Comparison of ENCODE assay signal across 20 mouse cellular contexts in the genomic region with DNA sequence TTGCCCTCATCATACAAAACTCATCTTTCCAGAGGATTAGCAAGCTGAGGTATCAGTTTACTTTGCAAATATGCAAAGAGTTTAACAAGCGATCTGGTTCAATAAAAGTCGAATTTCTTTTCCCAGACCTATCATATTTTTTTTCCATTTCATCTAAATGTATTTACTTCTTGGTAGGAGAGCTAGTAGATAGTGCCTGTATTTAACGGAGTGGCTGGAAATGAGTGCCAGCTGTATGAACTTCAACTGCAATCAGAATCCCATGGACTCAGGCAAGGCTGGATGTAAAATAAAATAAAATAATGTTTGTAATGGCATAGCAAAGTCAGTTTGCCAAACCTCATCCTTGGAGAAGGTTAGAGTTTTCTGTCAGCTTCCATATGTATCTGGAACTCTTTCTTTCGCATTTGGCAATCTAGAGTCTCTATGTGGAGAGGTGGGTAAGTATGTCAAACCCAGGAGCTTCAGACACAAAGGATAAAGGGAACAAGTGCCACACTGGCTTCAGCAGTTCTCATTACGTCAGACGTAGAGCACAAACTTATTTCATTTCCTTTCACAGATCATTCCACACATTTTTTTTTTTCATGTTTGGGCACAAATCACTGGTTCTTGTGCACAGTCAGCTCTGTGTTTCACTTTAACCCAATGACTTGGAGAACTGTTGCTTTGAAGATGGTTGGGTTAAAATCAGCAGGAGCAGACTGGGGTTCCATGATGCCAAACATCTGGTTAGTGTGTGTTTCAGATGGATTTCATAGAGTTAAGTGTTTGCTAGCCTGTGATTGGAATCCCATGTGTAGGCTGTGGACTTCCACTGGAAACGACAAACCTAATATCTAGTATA.
A peak's percentile ranks its signal among the peaks of the same experiment; 100 is the strongest.
DNase-seq lines count a peak whose midpoint lies in the region; ATAC-seq lines count a peak whose summit lies in the region.
"Had no signal": no experiment of that assay in that cellular context is flagged by ENCODE, and none has a peak within 500 bp of the region (broad histone marks: within the 10 kb centered on the region; RNA-seq: fewer than 3 reads in every experiment).

No protein-coding gene starts in this region.

- H3K9me3 ChIP-seq in embryonic facial prominence, embryonic 11.5 days (replicated peaks; ENCODE audit: control insufficient read depth, low read length) = no peaks in the 10 kb centered on the region
- peaks cover 7% of the 10 kb centered on the region for H3K9me3 ChIP-seq in embryonic facial prominence, embryonic 10.5 days
- no peaks in the 10 kb centered on the region for H3K9me3 ChIP-seq in lung, embryonic 15.5 days
- 0 out of 2 replicates have a peak, but pooled peaks cover 3% of the 10 kb centered on the region for H3K9me3 ChIP-seq in limb, embryonic 13.5 days
- H3K9me3 ChIP-seq: forebrain, embryonic 15.5 days had no signal

- no peak overlapping the region for H3K4me2 ChIP-seq in embryonic facial prominence, embryonic 11.5 days (ENCODE audit: low read depth, low read length)
- no peak overlapping the region for H3K4me2 ChIP-seq in lung, embryonic 15.5 days
- H3K4me2 ChIP-seq in limb, embryonic 13.5 days (replicated peaks) = no peak overlapping the region
- H3K4me2 ChIP-seq: forebrain, embryonic 15.5 days; heart, embryonic 12.5 days; hindbrain, embryonic 13.5 days had no signal

- H3K4me1 ChIP-seq in embryonic facial prominence, embryonic 11.5 days (ENCODE audit: control insufficient read depth, insufficient read depth, low read length) = no peaks in the 10 kb centered on the region
- H3K4me1 ChIP-seq in embryonic facial prominence, embryonic 10.5 days = peaks cover 6% of the 10 kb centered on the region
- H3K4me1 ChIP-seq in lung, embryonic 15.5 days = peaks cover 18% of the 10 kb centered on the region
- peaks cover 36% of the 10 kb centered on the region for H3K4me1 ChIP-seq in limb, embryonic 13.5 days
- H3K4me1 ChIP-seq: heart, embryonic 12.5 days; hindbrain, embryonic 13.5 days had no signal

- no peak overlapping the region for H3K27ac ChIP-seq in embryonic facial prominence, embryonic 11.5 days (replicated peaks; ENCODE audit: low read depth, low read length)
- no peak overlapping the region for H3K27ac ChIP-seq in embryonic facial prominence, embryonic 10.5 days (replicated peaks)
- peak overlapping the region; percentile 37; the same call in 1 of the 2 replicates for H3K27ac ChIP-seq in lung, embryonic 15.5 days
- peak overlapping the region; percentile 73; the same call in 1 of the 2 replicates for H3K27ac ChIP-seq in limb, embryonic 13.5 days
- H3K27ac ChIP-seq: forebrain, embryonic 15.5 days; hindbrain, embryonic 13.5 days; hindbrain, postnatal 0 days had no signal

- peak; percentile 19 for DNase-seq in embryonic facial prominence, embryonic 11.5 days (ENCODE audit: low spot score)
- DNase-seq in embryonic facial prominence, embryonic 10.5 days (ENCODE audit: low spot score) = no peak
- DNase-seq in lung, postnatal 4 days = no peak
- no peak for DNase-seq in spleen, postnatal 10 days (ENCODE audit: low spot score in 2 of 2)
- no peak for DNase-seq in adipocyte (ENCODE audit: low spot score)
- DNase-seq: adrenal gland, postnatal 14 days; B cell, adult 2 months; cerebellum, adult 18-20 months; cerebellum, adult 9-11 months; cerebellum, postnatal 36 days; gastrocnemius, postnatal 10 days; heart, postnatal 4 days had no signal

- no peaks in the 10 kb centered on the region for H3K27me3 ChIP-seq in embryonic facial prominence, embryonic 11.5 days (ENCODE audit: control insufficient read depth, insufficient read depth, low read length)
- no peaks in the 10 kb centered on the region for H3K27me3 ChIP-seq in embryonic facial prominence, embryonic 10.5 days (replicated peaks; ENCODE audit: low read depth, poor library complexity, severe bottlenecking)
- no peaks in the 10 kb centered on the region for H3K27me3 ChIP-seq in lung, embryonic 15.5 days
- H3K27me3 ChIP-seq in limb, embryonic 13.5 days = no peaks in the 10 kb centered on the region
- H3K27me3 ChIP-seq: forebrain, embryonic 15.5 days; heart, embryonic 12.5 days; hindbrain, embryonic 13.5 days had no signal

- H3K4me3 ChIP-seq in embryonic facial prominence, embryonic 11.5 days (ENCODE audit: low read depth, low read length) = no peak overlapping the region
- H3K4me3 ChIP-seq in embryonic facial prominence, embryonic 10.5 days = no peak overlapping the region
- no peak overlapping the region for H3K4me3 ChIP-seq in lung, embryonic 15.5 days
- no peak overlapping the region for H3K4me3 ChIP-seq in limb, embryonic 13.5 days
- H3K4me3 ChIP-seq: forebrain, embryonic 15.5 days; heart, embryonic 12.5 days; hindbrain, embryonic 13.5 days had no signal

- 66% methylated on average over 7 of the region's 7 CpGs for WGBS in embryonic facial prominence, embryonic 11.5 days
- WGBS in embryonic facial prominence, embryonic 10.5 days = 81% methylated on average over 7 of the region's 7 CpGs
- WGBS in lung, embryonic 15.5 days = 43% methylated on average over 7 of the region's 7 CpGs
- WGBS in limb, embryonic 13.5 days = 35% methylated on average over 7 of the region's 7 CpGs

- no peak overlapping the region for H3K9ac ChIP-seq in embryonic facial prominence, embryonic 11.5 days (replicated peaks; ENCODE audit: low read length)
- no peak overlapping the region for H3K9ac ChIP-seq in lung, embryonic 15.5 days
- no peak overlapping the region for H3K9ac ChIP-seq in limb, embryonic 13.5 days
- H3K9ac ChIP-seq: forebrain, embryonic 15.5 days; heart, embryonic 12.5 days; hindbrain, embryonic 13.5 days had no signal

- ATAC-seq in embryonic facial prominence, embryonic 11.5 days (replicated peaks; ENCODE audit: insufficient number of reproducible peaks, low FRiP score, low TSS enrichment, low read depth) = no peak
- ATAC-seq in lung, embryonic 15.5 days (ENCODE audit: borderline replicate concordance, extremely low read depth, low FRiP score, low TSS enrichment) = peak; percentile 55; the same call in 1 of the 2 replicates
- ATAC-seq in limb, embryonic 13.5 days (ENCODE audit: low FRiP score, low read depth) = peak; percentile 70
- ATAC-seq: CD4-positive, CD25-positive, alpha-beta regulatory T cell, adult 4 months; forebrain, embryonic 15.5 days; hindbrain, postnatal 0 days had no signal

- H3K36me3 ChIP-seq in embryonic facial prominence, embryonic 11.5 days (replicated peaks; ENCODE audit: control insufficient read depth, insufficient read depth, low read depth, low read length) = no peaks in the 10 kb centered on the region
- H3K36me3 ChIP-seq in embryonic facial prominence, embryonic 10.5 days (replicated peaks) = 0 out of 2 replicates have a peak, but pooled peaks cover 2% of the 10 kb centered on the region
- H3K36me3 ChIP-seq in lung, embryonic 15.5 days = no peaks in the 10 kb centered on the region
- H3K36me3 ChIP-seq in limb, embryonic 13.5 days = no peaks in the 10 kb centered on the region
- H3K36me3 ChIP-seq: forebrain, embryonic 15.5 days; G1E; heart, embryonic 12.5 days; hindbrain, embryonic 13.5 days had no signal

Comparison
In these comparisons a context has a peak if more than half of its experiments do, and no peak if none do; other contexts are left out.
1. H3K27ac ChIP-seq: peak in lung, embryonic 15.5 days (single experiment) and limb, embryonic 13.5 days (single experiment); none in embryonic facial prominence, embryonic 11.5 days (single experiment) and embryonic facial prominence, embryonic 10.5 days (single experiment).